31 mouse cellular contexts compared by ENCODE assay signal in genomic region chr10:107735448-107735847, GRCm38 (mm10). TPM values are rescaled to one million over a fixed set of nuclear protein-coding genes. Genes with fewer than 3 reads are reported as not detected.
DNase-seq lines count a peak whose midpoint lies in the region; ATAC-seq and TF ChIP-seq lines count a peak whose summit lies in the region.
"Had no signal": no experiment of that assay in that cellular context is flagged by ENCODE, and none has a peak within 500 bp of the region (broad histone marks: within the 10 kb centered on the region; RNA-seq: fewer than 3 reads in every experiment).

No protein-coding gene starts in this region.

- in situ Hi-C loops in Patski (cut with MboI; ENCODE audit: low pct_unique_long_range_greater_than_20kb) = no loop called here

- no peak overlapping the region for H3K27ac ChIP-seq in embryonic facial prominence, embryonic 12.5 days
- H3K27ac ChIP-seq: embryonic facial prominence, embryonic 15.5 days; heart, adult 2 months; heart, embryonic 10.5 days; heart, embryonic 13.5 days; hindbrain, embryonic 14.5 days had no signal

- no peaks in the 10 kb centered on the region for H3K36me3 ChIP-seq in embryonic facial prominence, embryonic 12.5 days
- H3K36me3 ChIP-seq: embryonic facial prominence, embryonic 15.5 days; heart, embryonic 10.5 days; heart, embryonic 13.5 days had no signal

- no peaks in the 10 kb centered on the region for H3K27me3 ChIP-seq in Patski
- no peaks in the 10 kb centered on the region for H3K27me3 ChIP-seq in embryonic facial prominence, embryonic 12.5 days
- H3K27me3 ChIP-seq: embryonic facial prominence, embryonic 15.5 days; heart, embryonic 13.5 days had no signal

- H3K9me3 ChIP-seq in embryonic facial prominence, embryonic 12.5 days = no peaks in the 10 kb centered on the region
- H3K9me3 ChIP-seq: embryonic facial prominence, embryonic 15.5 days; heart, embryonic 10.5 days; heart, embryonic 13.5 days had no signal

- CTCF ChIA-PET in Patski (lab: Charles Lee) = no interaction called here

- peak; percentile 5 for DNase-seq in layer of hippocampus, adult 9-11 months
- no peak for DNase-seq in layer of hippocampus, adult 8-10 months (ENCODE audit: low spot score in 2 of 2)
- no peak for DNase-seq in Patski (ENCODE audit: low read depth, low spot score)
- peak; percentile 10 for DNase-seq in telencephalon, adult 2 months (ENCODE audit: low read depth, low spot score)
- DNase-seq in kidney, postnatal 4 days = no peak
- no peak for DNase-seq in lung, postnatal 14 days
- DNase-seq: adrenal gland, postnatal 10 days; adrenal gland, postnatal 36 days; cerebellum, adult 11 months; cerebellum, adult 2 months; cerebellum, adult 9-11 months; cerebellum, postnatal 25 days; forebrain, postnatal 0 days; gastrocnemius, postnatal 10 days; gastrocnemius, postnatal 36 days; heart, adult 2 months; heart, postnatal 14 days; heart, postnatal 4 days had no signal

- WGBS in embryonic facial prominence, embryonic 12.5 days = 41% methylated on average over 7 of the region's 7 CpGs

- no peak overlapping the region for H3K4me2 ChIP-seq in embryonic facial prominence, embryonic 12.5 days (replicated peaks)
- H3K4me2 ChIP-seq: embryonic facial prominence, embryonic 15.5 days; heart, embryonic 13.5 days; hindbrain, embryonic 14.5 days had no signal

- POLR2A ChIA-PET in Patski (lab: Charles Lee) = no interaction called here

- no peaks in the 10 kb centered on the region for H3K4me1 ChIP-seq in embryonic facial prominence, embryonic 12.5 days
- H3K4me1 ChIP-seq: embryonic facial prominence, embryonic 15.5 days; heart, embryonic 10.5 days; heart, embryonic 13.5 days had no signal

- no peak overlapping the region for H3K4me3 ChIP-seq in embryonic facial prominence, embryonic 12.5 days
- H3K4me3 ChIP-seq: embryonic facial prominence, embryonic 15.5 days; heart, adult 2 months; heart, embryonic 10.5 days; heart, embryonic 13.5 days had no signal

- peak; percentile 51 for ATAC-seq in Patski
- peak; percentile 56; the same call in 1 of the 2 replicates for ATAC-seq in embryonic facial prominence, embryonic 12.5 days (ENCODE audit: insufficient number of reproducible peaks, insufficient read depth, low FRiP score, low TSS enrichment)
- ATAC-seq: CD4-positive, CD25-positive, alpha-beta regulatory T cell, adult 4 months; forebrain, embryonic 14.5 days; forebrain, postnatal 0 days; intestine, postnatal 0 days had no signal

- TF ChIP-seq CTCF in Patski (IDR thresholded peaks at IDR 0.05) = no peak

- H3K9ac ChIP-seq in embryonic facial prominence, embryonic 12.5 days = no peak overlapping the region
- H3K9ac ChIP-seq: embryonic facial prominence, embryonic 15.5 days; forebrain, postnatal 0 days; heart, embryonic 13.5 days; hindbrain, embryonic 14.5 days had no signal

RNA-seq across cellular contexts. Expression of gene Ptprq, which starts 15.6 kb away (rescaled TPM):
- under 1 TPM; 0.16 to 0.19 (median 0.17) TPM for total RNA-seq in layer of hippocampus, adult 8-10 months (2022)
- polyA plus RNA-seq in Patski (2021) = 12.3 TPM
- 0.17 and 0.19 TPM in 2 replicates for polyA plus RNA-seq in embryonic facial prominence, embryonic 12.5 days (2016; fragmentation: Nextera tagmentation; extraction: Ambion mirVana)
- total RNA-seq: common myeloid progenitor, adult 5-6 weeks; granulocyte monocyte progenitor cell, adult 5-6 weeks; heart, adult 2 months; MEL had no signal
- polyA plus RNA-seq: CD4-positive, CD25-positive, alpha-beta regulatory T cell, adult 4 months; forebrain, embryonic 11.5 days; heart, adult 2 months; intestine, embryonic 14.5 days; intestine, postnatal 0 days had no signal

Comparison
In these comparisons a context has a peak if more than half of its experiments do, and no peak if none do; other contexts are left out.
1. DNase-seq: peak in layer of hippocampus, adult 9-11 months (single experiment) and telencephalon, adult 2 months (single experiment); none in layer of hippocampus, adult 8-10 months (0 of 2), Patski (single experiment), kidney, postnatal 4 days (0 of 2) and lung, postnatal 14 days (single experiment).
2. RNA of gene Ptprq, which starts 15.6 kb away (polyA plus RNA-seq): 12.3 TPM in Patski (single experiment); 0.17 to 0.19 TPM in embryonic facial prominence, embryonic 12.5 days; every median in the first group is over 10 times any median in the second.